Mouse (Mus musculus): ENCODE measurements around the gene Tacc3.

GRCm38 (mm10) chr5:33656739-33657138, 1.2 kb upstream of the Tacc3 start:
- TF ChIP-seq CTCF (IDR thresholded peaks at IDR 0.05; ENCODE audit: low read depth): no peak
- TF ChIP-seq EP300 (IDR thresholded peaks at IDR 0.05; ENCODE audit: low read depth): no peak

Data from liver, postnatal 0 days (tissue).